Mouse (Mus musculus): ENCODE data around the gene Snrnp200. TPM values are rescaled to one million over a fixed set of nuclear protein-coding genes. Genes with fewer than 3 reads are reported as not detected.
A peak's percentile ranks its signal among the peaks of the same experiment; 100 is the strongest.
"Not testable (repeated sequence)": the region's sequence is repeated elsewhere in the genome, so short reads cannot be mapped to it uniquely, and the experiment has no call there.

The Snrnp200 gene
- polyA plus RNA-seq, 1 experiment: 74.8 TPM

DNA sequence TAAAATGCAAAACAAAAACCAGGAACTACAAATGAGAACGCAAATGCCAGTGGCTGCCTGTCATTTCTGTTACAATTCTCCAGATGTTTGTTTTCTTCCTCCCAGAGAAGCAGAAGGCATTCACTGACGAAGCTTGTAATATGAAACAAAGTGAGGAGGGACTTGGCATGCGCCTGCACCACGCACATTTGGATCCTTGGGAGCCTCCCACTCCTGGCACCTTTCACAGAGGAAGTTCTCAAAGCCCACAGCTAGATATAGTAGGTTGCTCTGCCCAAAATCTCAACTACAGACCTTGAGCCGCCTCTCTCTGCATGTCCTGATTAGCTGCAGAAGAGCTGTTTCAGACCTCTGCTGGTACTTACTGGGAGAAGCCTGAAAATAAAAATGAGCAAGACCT, 51.2 kb downstream of the Snrnp200 start:
- Histone ChIP-seq H3K4me3 (replicated peaks; ENCODE audit: insufficient read depth, low read depth, low read length) (no peak overlapping the region), H3K27me3 (ENCODE audit: control insufficient read depth, insufficient read depth, low read length) (no peaks in the 10 kb centered on the region), H3K4me1 (ENCODE audit: control insufficient read depth, insufficient read depth, low read length) (no peaks in the 10 kb centered on the region), H3K27ac (ENCODE audit: insufficient read depth, low read length) (no peak overlapping the region)
- WGBS: 73% methylated on average over 5 of the region's 5 CpGs
- TF ChIP-seq POLR2A (IDR thresholded peaks at IDR 0.05; ENCODE audit: borderline replicate concordance, insufficient read depth, low read length) (no peak), CTCF (IDR thresholded peaks at IDR 0.05; ENCODE audit: borderline replicate concordance, insufficient read depth, low read depth, low read length) (no peak)
- no peak for DNase-seq

DNA sequence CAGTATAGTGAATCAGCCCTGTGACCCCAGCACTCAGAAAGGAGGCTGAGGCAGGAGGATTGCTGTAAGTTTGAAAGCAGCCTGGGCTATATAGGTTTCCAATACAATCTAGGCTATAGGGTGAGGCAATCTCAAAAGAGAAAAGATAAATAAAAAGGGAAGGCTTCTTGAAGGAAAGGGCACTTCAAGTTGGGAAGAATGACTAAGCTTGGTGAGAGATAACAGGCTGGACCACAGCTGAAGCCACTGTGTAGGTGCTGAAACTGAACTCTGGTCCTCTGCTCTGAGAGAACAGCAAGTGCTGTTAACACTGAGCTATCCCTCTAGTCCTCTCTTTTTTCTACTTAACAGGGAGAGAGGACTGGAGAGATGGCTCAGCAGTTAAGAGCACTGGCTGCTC, 54.3 kb downstream of the Snrnp200 start:
- TF ChIP-seq CTCF (IDR thresholded peaks at IDR 0.05; ENCODE audit: borderline replicate concordance, insufficient read depth, low read depth, low read length) (no peak), POLR2A (IDR thresholded peaks at IDR 0.05; ENCODE audit: borderline replicate concordance, insufficient read depth, low read length) (no peak)
- Histone ChIP-seq H3K27ac (ENCODE audit: insufficient read depth, low read length) (no peak overlapping the region), H3K4me1 (ENCODE audit: control insufficient read depth, insufficient read depth, low read length) (no peaks in the 10 kb centered on the region), H3K4me3 (replicated peaks; ENCODE audit: insufficient read depth, low read depth, low read length) (no peak overlapping the region), H3K27me3 (ENCODE audit: control insufficient read depth, insufficient read depth, low read length) (no peaks in the 10 kb centered on the region)
- DNase-seq: no peak

DNA sequence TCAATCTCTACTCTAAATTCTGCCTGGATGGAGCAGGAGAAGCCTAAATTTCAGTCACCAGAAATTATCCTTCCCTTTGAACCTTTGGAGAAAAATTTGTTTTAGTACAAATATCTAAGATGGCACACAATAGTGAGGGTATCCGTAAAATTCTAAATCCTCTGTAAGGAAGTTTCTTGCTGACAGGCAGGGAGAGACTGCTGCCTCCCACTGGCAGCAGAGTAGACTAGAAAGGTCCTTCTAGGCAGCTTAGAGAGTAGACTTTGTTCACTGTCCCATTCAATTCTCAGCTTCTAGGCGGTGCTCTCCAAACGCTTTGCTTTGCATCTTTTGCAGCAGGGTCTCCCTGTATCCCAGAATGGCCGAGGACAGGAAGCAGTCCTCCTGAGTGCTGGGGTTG, 59.7 kb downstream of the Snrnp200 start:
- no peak overlapping the region for H3K27ac ChIP-seq (ENCODE audit: insufficient read depth, low read length)
- no peaks in the 10 kb centered on the region for H3K4me1 ChIP-seq (ENCODE audit: control insufficient read depth, insufficient read depth, low read length)
- 40% methylated on average over 4 of the region's 4 CpGs for WGBS
- no peaks in the 10 kb centered on the region for H3K27me3 ChIP-seq (ENCODE audit: control insufficient read depth, insufficient read depth, low read length)
- H3K4me3 ChIP-seq (replicated peaks; ENCODE audit: insufficient read depth, low read depth, low read length): no peak overlapping the region
- DNase-seq: no peak
- TF ChIP-seq POLR2A (IDR thresholded peaks at IDR 0.05; ENCODE audit: borderline replicate concordance, insufficient read depth, low read length): no peak
- no peak for TF ChIP-seq CTCF (IDR thresholded peaks at IDR 0.05; ENCODE audit: borderline replicate concordance, insufficient read depth, low read depth, low read length)

DNA sequence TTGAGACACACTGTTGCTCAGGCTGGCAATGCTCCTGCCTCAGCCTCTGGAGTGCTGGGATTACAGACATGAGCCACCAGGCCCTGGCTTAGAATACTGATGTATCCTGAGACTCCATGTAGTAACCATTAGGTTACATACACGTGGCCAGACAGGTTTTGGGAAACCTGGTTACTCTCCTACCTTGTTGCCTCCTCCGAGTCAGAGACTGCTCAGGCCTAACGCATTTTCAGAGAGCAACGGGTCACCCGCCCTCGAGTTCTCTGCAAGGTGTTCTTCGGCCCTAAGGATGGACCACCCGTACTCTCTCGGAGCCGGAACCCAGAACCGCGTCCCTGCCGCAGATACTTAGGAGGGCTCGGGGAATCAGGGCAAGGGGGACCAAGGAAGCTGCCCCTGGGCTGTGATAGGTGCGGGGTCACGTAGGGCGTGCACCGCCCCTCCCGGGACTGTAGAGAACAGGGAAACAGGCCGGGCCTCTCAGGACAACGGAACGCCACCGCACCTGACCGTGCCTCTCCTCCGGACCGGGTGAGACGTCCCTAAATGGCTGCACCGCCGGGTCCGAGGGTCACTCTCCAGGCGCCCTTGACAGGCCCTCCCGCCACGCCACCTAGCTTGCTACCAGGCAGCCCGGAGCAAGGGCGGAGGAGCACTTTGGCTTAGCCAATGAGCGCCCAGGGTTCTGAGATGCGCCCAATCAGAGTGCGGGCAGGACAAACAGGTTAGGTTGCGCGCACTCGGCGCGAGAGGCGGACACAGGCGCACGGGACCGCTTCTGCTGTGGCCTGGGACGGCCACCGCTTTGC, 61.5 kb downstream of the Snrnp200 start, which contains the start of gene Stard7:
Gene Stard7, plus strand, starts transcription at position 728 of the 809 bp plus-strand sequence.
- Histone ChIP-seq H3K27me3 (ENCODE audit: control insufficient read depth, insufficient read depth, low read length) (no peaks in the 10 kb centered on the region), H3K4me1 (ENCODE audit: control insufficient read depth, insufficient read depth, low read length) (no peaks in the 10 kb centered on the region; the same call in 1 of the 2 replicates), H3K27ac (ENCODE audit: insufficient read depth, low read length) (peak within 1 kb of the TSS; percentile 91), H3K4me3 (replicated peaks; ENCODE audit: insufficient read depth, low read depth, low read length) (peak within 1 kb of the TSS; percentile 89)
- WGBS: under 1% methylated on average over 49 of the region's 49 CpGs
- DNase-seq: peak; percentile 97 to 99
- TF ChIP-seq POLR2A (IDR thresholded peaks at IDR 0.05; ENCODE audit: borderline replicate concordance, insufficient read depth, low read length) (peak; percentile 86), CTCF (IDR thresholded peaks at IDR 0.05; ENCODE audit: borderline replicate concordance, insufficient read depth, low read depth, low read length) (no peak)

DNA sequence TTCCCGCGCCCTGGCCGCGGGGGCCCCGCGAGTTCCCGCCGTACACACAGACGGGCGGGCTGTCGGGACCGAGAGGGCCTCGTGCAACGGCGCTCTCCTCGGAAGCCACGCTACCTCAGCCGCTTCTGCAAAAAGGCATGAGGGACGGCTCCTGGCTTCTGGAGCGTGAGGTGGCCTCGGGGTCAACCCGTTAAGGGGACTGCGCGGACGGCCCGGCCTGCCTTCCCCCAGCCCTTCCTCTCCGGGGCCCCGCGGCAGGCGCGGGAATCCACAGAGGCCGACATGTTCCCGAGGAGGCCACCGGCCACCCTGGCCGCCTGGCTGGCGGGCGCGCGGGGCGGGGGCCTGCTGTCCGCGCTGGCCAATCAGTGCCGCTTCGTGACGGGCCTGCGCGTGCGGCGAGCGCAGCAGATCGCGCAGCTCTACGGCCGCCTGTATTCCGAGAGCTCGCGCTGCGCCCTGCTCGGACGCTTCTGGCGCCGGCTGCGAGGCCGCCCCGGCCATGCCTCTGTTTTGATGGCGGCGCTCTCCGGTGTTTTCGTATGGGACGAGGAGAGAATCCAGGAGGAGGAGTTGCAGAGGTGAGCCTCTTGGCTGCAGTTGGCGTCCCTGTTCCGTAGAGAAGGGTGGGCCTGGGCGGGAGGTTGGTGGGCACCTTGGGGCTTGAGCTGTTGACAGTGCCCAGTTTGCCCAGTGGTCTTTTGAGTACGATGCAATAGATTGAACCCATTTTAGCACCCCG, 62.3 kb downstream of the Snrnp200 start:
- TF ChIP-seq CTCF (IDR thresholded peaks at IDR 0.05; ENCODE audit: borderline replicate concordance, insufficient read depth, low read depth, low read length): no peak
- TF ChIP-seq POLR2A (IDR thresholded peaks at IDR 0.05; ENCODE audit: borderline replicate concordance, insufficient read depth, low read length): peak; percentile 39
- peak overlapping the region; percentile 91 for H3K27ac ChIP-seq (ENCODE audit: insufficient read depth, low read length)
- peak; percentile 88 to 92 for DNase-seq
- no peaks in the 10 kb centered on the region; the same call in 1 of the 2 replicates for H3K4me1 ChIP-seq (ENCODE audit: control insufficient read depth, insufficient read depth, low read length)
- under 1% methylated on average over 75 of the region's 75 CpGs for WGBS
- H3K27me3 ChIP-seq (ENCODE audit: control insufficient read depth, insufficient read depth, low read length): no peaks in the 10 kb centered on the region
- H3K4me3 ChIP-seq (replicated peaks; ENCODE audit: insufficient read depth, low read depth, low read length): peak overlapping the region; percentile 89

DNA sequence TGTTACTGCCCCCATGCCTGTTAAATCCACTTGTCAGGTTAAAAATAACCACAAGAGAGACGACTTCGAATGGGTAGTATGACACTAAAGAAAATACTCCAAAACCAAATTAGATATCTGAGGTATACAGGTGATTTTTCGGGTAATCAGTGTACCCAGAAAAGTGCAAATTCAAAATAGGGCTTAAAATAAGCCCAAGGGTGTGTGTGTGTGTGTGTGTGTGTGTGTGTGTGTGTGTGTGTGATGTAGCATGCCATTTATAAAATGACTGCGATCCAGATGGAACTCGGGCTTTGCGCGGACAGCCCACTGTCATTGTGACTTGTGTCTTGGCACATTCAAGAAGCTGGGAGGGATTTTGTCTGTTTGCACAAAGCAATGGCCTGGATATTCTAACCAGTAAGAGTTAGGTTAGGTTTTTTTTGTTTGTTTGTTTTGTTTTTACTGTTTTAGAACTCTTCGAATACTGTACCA, 62.9 kb downstream of the Snrnp200 start:
- Histone ChIP-seq H3K27ac (ENCODE audit: insufficient read depth, low read length) (peak overlapping the region; percentile 29; the same call in 1 of the 2 replicates), H3K27me3 (ENCODE audit: control insufficient read depth, insufficient read depth, low read length) (no peaks in the 10 kb centered on the region), H3K4me1 (ENCODE audit: control insufficient read depth, insufficient read depth, low read length) (no peaks in the 10 kb centered on the region; the same call in 1 of the 2 replicates), H3K4me3 (replicated peaks; ENCODE audit: insufficient read depth, low read depth, low read length) (peak overlapping the region; percentile 89)
- peak in 1 of 2 experiments; percentile 66 for DNase-seq
- TF ChIP-seq CTCF (IDR thresholded peaks at IDR 0.05; ENCODE audit: borderline replicate concordance, insufficient read depth, low read depth, low read length) (no peak), POLR2A (IDR thresholded peaks at IDR 0.05; ENCODE audit: borderline replicate concordance, insufficient read depth, low read length) (no peak)
- 5% methylated on average over 8 of the region's 8 CpGs for WGBS

DNA sequence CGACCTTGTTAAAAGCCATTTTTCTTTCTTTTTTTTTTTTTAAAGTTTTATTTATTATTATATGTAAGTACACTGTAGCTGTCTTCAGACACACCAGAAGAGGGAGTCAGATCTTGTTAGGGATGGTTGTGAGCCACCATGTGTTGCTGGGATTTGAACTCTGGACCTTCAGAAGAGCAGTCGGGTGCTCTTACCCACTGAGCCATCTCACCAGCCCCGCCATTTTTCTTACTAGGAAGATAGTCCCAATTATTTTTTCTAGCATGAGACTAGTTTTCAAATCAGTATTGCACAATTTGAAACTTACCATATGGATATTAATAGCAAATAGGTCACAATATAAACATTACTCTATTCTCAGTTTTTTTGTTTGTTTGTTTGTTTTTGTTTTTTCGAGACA, 63.9 kb downstream of the Snrnp200 start:
- DNase-seq; H3K27me3 ChIP-seq (ENCODE audit: control insufficient read depth, insufficient read depth, low read length); H3K4me1 ChIP-seq (ENCODE audit: control insufficient read depth, insufficient read depth, low read length); H3K27ac ChIP-seq (ENCODE audit: insufficient read depth, low read length); H3K4me3 ChIP-seq (replicated peaks; ENCODE audit: insufficient read depth, low read depth, low read length): not testable (repeated sequence)
- WGBS: 84% methylated on average over 4 of the region's 4 CpGs
